Mouse (Mus musculus) thymus, adult 2 months (tissue): ENCODE data around the gene Apbb1.

Source experiments
- CTCF ChIP-seq: fragments of 200-500 bp; IDR thresholded peaks from 2 replicates; pipeline ENCODE4 v1.5.1; 2012; ENCODE audit warnings: mild to moderate bottlenecking, control low read depth, low read length, moderate library complexity, borderline replicate concordance; ENCODE audit not compliant: control insufficient read depth, poor library complexity, insufficient read depth; ENCODE audit errors: extremely low read depth
- POLR2A ChIP-seq: fragments of 200-500 bp; IDR thresholded peaks from 2 replicates; pipeline ENCODE4 v1.6.1; 2012; ENCODE audit warnings: mild to moderate bottlenecking, low read length, control low read depth, moderate library complexity; ENCODE audit not compliant: control insufficient read depth, poor library complexity, insufficient read depth; ENCODE audit errors: extremely low read depth

GRCm38 (mm10) chr7:105568988-105569471, 12.4 kb downstream of the Apbb1 start:
- TF ChIP-seq CTCF (no peak), POLR2A (no peak)
